Mouse (Mus musculus) activated CD4-positive, CD25-positive, alpha-beta regulatory T cell (primary cell): Measurements from ENCODE around the gene Cep19. TPM values are rescaled to one million over a fixed set of nuclear protein-coding genes. Genes with fewer than 3 reads are reported as not detected.

ENCODE experiments used
- polyA plus RNA-seq, 2 experiments: library from polyadenylated mRNA; unstranded; fragments of 100-300 nt; shearing (Covaris generic); gene quantifications; one replicate each; pipeline ENCODE4 v1.2.1; 2017

Cep19 gene
- polyA plus RNA-seq: 10 to 100 TPM; 35.7 to 42.3 TPM

DNA sequence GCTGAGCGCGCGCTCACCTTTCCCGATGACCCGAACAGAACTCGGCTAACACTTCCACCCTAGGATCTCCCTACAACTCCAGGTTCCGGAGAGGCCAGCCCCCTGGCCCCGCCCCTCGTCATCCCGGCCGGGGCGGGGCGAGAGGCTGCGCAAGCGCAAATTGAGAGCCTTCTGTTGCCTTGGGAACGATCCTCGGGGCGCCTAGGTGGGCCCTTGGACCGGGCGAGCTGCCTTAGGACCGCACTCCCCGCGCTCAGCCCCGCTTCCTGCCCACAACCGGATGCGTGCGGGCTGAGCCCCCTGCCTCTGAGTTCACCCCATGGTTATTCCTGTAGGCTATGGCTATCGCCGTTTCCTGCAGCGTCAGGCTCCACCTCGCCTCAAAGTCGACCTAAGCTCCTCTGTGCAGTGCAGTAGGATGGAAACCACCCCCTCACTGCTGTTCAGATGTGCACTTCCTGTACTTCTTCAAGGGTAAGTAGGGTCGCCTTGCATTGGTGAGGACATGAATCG, at the start of gene Cep19, which contains the start of gene Pigx:
TSS of gene Cep19 (plus strand) at position 163 of the 513 bp plus-strand sequence.
TSS of gene Pigx (minus strand) at position 103 of the 513 bp plus-strand sequence.

DNA sequence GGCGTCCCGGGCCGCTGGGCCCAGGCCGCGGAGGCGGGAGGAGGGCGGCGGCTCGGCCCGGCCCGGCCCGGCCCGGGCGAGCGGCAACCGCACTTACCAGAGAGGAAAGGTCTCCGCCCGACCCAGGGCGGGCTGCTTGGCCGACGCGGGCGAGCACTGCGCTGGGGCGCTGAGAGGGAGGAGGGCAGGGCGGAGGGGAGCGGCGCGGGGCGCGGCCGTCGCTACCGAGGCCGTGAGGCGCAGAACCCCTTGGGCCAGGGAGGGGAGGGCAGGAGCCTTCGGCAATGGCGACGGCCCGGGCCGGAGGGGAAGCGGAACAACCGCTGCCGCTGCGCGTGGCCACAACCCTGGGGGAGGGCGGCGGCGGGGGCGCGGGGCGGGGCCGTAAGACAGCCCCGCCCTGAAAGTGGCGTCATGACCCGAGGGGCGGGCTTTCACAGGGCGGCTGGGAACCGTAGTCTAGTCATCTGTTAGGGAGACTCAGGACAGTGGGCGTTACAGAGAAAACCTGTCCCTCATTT, 20.5 kb upstream of the Cep19 start, which contains the start of gene Pak2:
TSS of gene Pak2 (minus strand) at position 352 of the 521 bp plus-strand sequence.

Other genes with a start within 250 kb of the Cep19 start
- not detected for gene Meltf, start 221.0 kb upstream of the Cep19 start, polyA plus RNA-seq
- 1 to 10 TPM; 1.2 to 1.9 TPM for gene Pigz, start 165.9 kb upstream of the Cep19 start, polyA plus RNA-seq
- gene 0610012G03Rik, start 151.3 kb upstream of the Cep19 start, polyA plus RNA-seq: 10 to 100 TPM; 42.7 to 54.2 TPM
- gene Ncbp2, start 151.3 kb upstream of the Cep19 start, polyA plus RNA-seq: 10 to 100 TPM; 40.2 to 40.6 TPM
- 10 to 100 TPM; 17.3 to 18.6 TPM for gene Senp5, start 96.5 kb upstream of the Cep19 start, polyA plus RNA-seq
- 100 to 1,000 TPM; 112 to 151 TPM for gene Pak2, start 20.5 kb upstream of the Cep19 start, polyA plus RNA-seq
- 100 to 1,000 TPM; 182 to 209 TPM for gene Pigx, start 60 bp upstream of the Cep19 start, polyA plus RNA-seq
- gene Nrros, start 65.8 kb downstream of the Cep19 start, polyA plus RNA-seq: 10 to 100 TPM; 86.5 to 91.7 TPM
- gene Bex6, start 80.0 kb downstream of the Cep19 start, polyA plus RNA-seq: under 1 TPM in 1 of 2 experiments, not detected in 1; 0.38 TPM
- gene Fbxo45, start 147.4 kb downstream of the Cep19 start, polyA plus RNA-seq: 10 to 100 TPM; 16.9 to 17.0 TPM
- 10 to 100 TPM; 21.2 to 22.8 TPM for gene Wdr53, start 147.4 kb downstream of the Cep19 start, polyA plus RNA-seq
- under 1 TPM in 1 of 2 experiments, not detected in 1; 0.44 TPM for gene Smco1, start 171.7 kb downstream of the Cep19 start, polyA plus RNA-seq
- 10 to 100 TPM; 23.1 to 25.1 TPM for gene Rnf168, start 177.7 kb downstream of the Cep19 start, polyA plus RNA-seq
- gene Ubxn7, start 232.5 kb downstream of the Cep19 start, polyA plus RNA-seq: 10 to 100 TPM; 17.8 to 21.4 TPM